Mouse (Mus musculus) thymus, adult 2 months (tissue): ENCODE measurements around the gene Gm49380. TPM values are rescaled to one million over a fixed set of nuclear protein-coding genes. Genes with fewer than 3 reads are reported as not detected.

ENCODE experiments used
- DNase-seq: peaks from one replicate; pipeline ENCODE4 v3.0.0; 2021
- H3K27ac ChIP-seq: fragments of 200-500 bp; 2 replicates; pipeline ENCODE4 v1.5.1; 2012; ENCODE audit warnings: low read length, control low read depth; ENCODE audit not compliant: control insufficient read depth, insufficient read depth
- H3K27me3 ChIP-seq: fragments of 200-500 bp; 2 replicates; pipeline ENCODE4 v1.6.1; 2012; ENCODE audit warnings: mild to moderate bottlenecking, low read length, moderate library complexity, mixed read lengths; ENCODE audit not compliant: control insufficient read depth, insufficient read depth
- H3K36me3 ChIP-seq: fragments of 200-500 bp; 2 replicates; pipeline ENCODE4 v1.6.1; 2012; ENCODE audit warnings: mild to moderate bottlenecking, low read length, moderate library complexity; ENCODE audit not compliant: control insufficient read depth, insufficient read depth
- H3K4me1 ChIP-seq: fragments of 200-500 bp; replicated peaks from 2 replicates; pipeline ENCODE4 v1.6.1; 2012; ENCODE audit warnings: low read length; ENCODE audit not compliant: control insufficient read depth, insufficient read depth
- H3K4me3 ChIP-seq: fragments of 200-500 bp; 2 replicates; pipeline ENCODE4 v1.5.1; 2012; ENCODE audit warnings: mild to moderate bottlenecking, low read length, control low read depth, moderate library complexity; ENCODE audit not compliant: control insufficient read depth, insufficient read depth
- CTCF ChIP-seq: fragments of 200-500 bp; IDR thresholded peaks from 2 replicates; pipeline ENCODE4 v1.5.1; 2012; ENCODE audit warnings: mild to moderate bottlenecking, control low read depth, low read length, moderate library complexity, borderline replicate concordance; ENCODE audit not compliant: control insufficient read depth, poor library complexity, insufficient read depth; ENCODE audit errors: extremely low read depth
- POLR2A ChIP-seq: fragments of 200-500 bp; IDR thresholded peaks from 2 replicates; pipeline ENCODE4 v1.6.1; 2012; ENCODE audit warnings: mild to moderate bottlenecking, low read length, control low read depth, moderate library complexity; ENCODE audit not compliant: control insufficient read depth, poor library complexity, insufficient read depth; ENCODE audit errors: extremely low read depth
- WGBS: fragments of 180-500 bp; shearing (Covaris S2); methylation state at CpG from one replicate; pipeline ENCODE4 v1.1.7; 2018; 5-methylcytosine and 5-hydroxymethylcytosine counted together
- polyA plus RNA-seq: library from polyadenylated mRNA; depleted of rRNA; stranded (reverse); fragments of >200 nt; gene quantifications from 2 replicates; pipeline ENCODE4 v1.2.3, GENCODE M21; 2012

Gm49380 gene
- polyA plus RNA-seq, 1 experiment: not detected

DNA sequence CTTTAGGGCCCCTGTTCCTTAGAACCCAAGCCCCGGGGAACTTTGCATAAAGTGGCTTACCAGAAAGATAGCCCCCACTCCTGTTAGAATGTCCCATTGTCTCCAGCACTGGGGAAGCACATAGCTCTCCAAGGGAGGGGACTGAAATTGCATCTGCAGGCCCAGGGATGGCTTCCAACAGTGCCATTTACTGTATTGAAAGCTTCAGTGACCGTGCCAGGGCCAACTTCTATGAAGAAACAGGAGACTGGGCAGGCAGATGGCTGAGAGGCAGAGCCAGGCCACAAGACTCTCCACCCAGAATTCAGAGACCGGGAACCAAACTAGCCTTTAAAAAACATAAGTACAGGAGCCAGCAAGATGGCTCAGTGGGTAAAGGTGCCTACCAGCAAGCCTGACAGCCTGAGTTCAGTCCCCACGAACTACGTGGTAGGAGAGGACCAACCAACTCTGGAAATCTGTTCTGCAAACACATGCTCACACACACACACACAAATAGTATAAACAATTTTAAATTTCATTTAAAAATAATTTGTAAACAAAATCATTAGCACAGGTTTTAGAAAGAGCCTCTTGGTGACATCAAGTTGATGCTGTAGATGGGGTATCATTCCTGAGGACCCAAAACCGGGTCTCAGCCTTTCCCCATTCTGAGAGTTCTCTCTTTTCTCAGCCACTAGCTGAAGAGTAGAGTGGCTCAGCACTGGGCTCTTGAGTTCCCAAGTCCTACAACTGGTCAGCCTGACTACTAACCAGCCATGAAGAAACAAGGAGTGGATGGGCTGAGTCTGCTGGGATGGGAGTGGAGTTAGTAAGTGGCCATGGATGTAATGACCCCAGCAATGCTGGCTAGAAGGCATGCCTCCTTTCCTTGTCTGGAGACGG lies 71.5 kb downstream of the Gm49380 start:
- peak overlapping the region; percentile 83 for H3K27ac ChIP-seq
- TF ChIP-seq POLR2A (no peak), CTCF (no peak)
- 81% methylated on average over 7 of the region's 7 CpGs for WGBS
- H3K27me3 ChIP-seq: no peaks in the 10 kb centered on the region
- H3K4me3 ChIP-seq: peak overlapping the region; percentile 9; the same call in 1 of the 2 replicates
- peaks cover 20% of the 10 kb centered on the region for H3K36me3 ChIP-seq
- peaks cover 27% of the 10 kb centered on the region for H3K4me1 ChIP-seq
- no peak for DNase-seq

DNA sequence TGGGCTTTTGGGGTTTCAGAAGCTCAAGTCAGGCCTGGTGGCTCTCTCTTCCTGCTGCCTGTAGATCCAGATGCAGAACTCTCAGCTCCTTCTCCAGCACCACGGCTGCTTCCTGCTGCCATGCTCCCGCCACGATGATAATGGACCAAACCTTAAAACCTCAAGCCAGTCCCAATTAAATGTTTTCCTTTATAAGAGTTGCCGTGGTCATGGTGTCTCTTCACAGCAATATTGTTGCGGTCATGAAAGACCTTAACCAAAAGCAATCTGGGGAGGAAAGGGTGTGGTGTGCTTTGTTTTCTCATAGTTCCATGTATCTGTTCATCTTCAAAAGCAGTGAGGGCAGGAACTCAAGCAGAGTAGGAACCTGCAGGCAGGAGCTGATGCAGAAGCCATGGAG lies 76.2 kb downstream of the Gm49380 start:
- no peak for DNase-seq
- Histone ChIP-seq H3K4me1 (peaks cover 50% of the 10 kb centered on the region), H3K36me3 (no peaks in the 10 kb centered on the region), H3K27me3 (no peaks in the 10 kb centered on the region), H3K4me3 (no peak overlapping the region), H3K27ac (no peak overlapping the region)
- no peak for TF ChIP-seq POLR2A
- no peak for TF ChIP-seq CTCF
- WGBS: 79% methylated on average over 5 of the region's 5 CpGs

DNA sequence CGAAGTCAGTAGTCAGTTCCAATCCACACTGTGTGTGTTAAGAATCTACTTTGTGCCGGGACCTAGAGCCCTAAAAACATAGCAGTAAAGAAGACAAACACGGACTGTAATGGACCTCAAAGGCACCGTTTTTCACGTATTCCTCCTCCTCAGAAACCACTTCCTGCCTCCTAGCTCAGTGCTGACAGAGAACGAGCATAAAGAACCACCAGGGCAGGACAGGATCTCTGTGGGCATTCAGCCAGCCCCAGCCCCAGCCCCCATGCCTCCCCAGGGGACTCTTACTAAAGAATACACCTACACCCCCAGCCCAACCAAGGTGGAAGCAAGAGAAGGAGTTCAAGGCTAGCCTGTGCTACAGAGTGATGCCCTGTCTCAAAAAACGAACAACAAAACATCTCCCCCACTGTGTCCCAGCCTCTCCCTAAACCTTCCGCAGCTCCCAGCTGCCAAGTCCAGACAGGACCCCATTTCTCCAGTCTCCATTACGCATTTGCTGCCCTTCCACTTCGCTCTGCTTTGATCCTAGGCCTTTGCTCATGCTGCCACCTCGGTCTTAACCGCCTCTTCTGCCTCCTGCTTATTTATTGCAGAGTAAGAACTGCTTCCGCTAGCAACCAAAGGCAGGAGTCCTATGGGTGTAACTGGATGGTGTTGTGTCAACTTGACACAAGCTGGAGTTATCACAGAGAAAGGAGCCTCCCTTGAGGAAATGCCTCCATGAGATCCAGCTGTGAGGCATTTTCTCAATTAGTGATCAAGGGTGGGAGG lies 79.2 kb downstream of the Gm49380 start:
- peak overlapping the region; percentile 19 for H3K4me3 ChIP-seq
- TF ChIP-seq POLR2A (no peak), CTCF (no peak)
- WGBS: 25% methylated on average over 13 of the region's 13 CpGs
- H3K36me3 ChIP-seq: no peaks in the 10 kb centered on the region
- peak; percentile 69 for DNase-seq
- H3K27ac ChIP-seq: peak overlapping the region; percentile 94
- no peaks in the 10 kb centered on the region for H3K27me3 ChIP-seq
- H3K4me1 ChIP-seq: peaks cover 59% of the 10 kb centered on the region

DNA sequence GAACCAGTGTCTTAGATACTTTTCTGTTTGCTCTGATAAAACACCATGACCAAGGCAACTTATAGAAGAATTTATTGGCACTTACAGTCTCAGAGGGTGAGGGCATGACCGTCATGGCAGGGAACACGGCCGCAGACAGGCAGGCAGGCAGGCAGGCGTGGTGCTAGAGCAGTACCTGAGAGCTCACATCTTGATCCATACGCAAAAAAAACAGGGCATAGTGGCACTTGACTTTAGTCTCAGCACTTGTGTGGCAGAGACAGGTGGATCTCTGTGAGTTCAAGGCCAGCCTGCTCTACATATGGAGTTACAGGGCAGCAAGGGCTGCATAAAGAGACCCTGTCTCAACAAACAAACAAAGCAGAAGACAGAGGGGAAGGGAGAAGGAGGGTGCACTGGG lies 80.0 kb downstream of the Gm49380 start:
- peak overlapping the region; percentile 22 for H3K4me3 ChIP-seq
- H3K27me3 ChIP-seq: no peaks in the 10 kb centered on the region
- no peak for TF ChIP-seq CTCF
- TF ChIP-seq POLR2A: no peak
- WGBS: 97% methylated on average over 5 of the region's 5 CpGs
- DNase-seq: peak; percentile 22
- H3K27ac ChIP-seq: peak overlapping the region; percentile 94
- H3K4me1 ChIP-seq: peaks cover 63% of the 10 kb centered on the region
- no peaks in the 10 kb centered on the region for H3K36me3 ChIP-seq

DNA sequence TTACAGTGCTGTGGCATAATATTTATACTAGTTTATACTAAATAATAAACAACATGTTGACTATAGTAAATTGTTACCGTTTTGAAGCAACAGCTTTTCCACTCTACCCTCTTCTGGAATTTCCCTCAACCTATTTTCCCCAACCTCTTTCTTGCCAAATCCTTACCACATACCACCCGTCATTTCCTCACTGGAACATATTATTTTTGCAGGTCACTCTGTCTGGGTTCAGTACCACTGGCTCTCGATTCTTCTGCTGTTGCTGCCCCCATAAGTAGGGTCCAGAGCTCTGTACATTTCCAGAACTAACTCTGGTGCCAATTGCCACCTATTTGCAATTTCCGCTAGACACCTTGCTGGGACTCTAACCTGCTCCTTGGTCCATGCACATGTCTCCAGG lies 81.4 kb downstream of the Gm49380 start:
- no peaks in the 10 kb centered on the region for H3K27me3 ChIP-seq
- no peaks in the 10 kb centered on the region for H3K36me3 ChIP-seq
- no peak for DNase-seq
- WGBS: 66% methylated on average over 4 of the region's 4 CpGs
- peak overlapping the region; percentile 55 for H3K27ac ChIP-seq
- 0 out of 2 replicates have a peak overlapping the region, but pooled peaks have one; percentile 1 for H3K4me3 ChIP-seq
- TF ChIP-seq POLR2A (no peak), CTCF (no peak)
- peaks cover 73% of the 10 kb centered on the region for H3K4me1 ChIP-seq

DNA sequence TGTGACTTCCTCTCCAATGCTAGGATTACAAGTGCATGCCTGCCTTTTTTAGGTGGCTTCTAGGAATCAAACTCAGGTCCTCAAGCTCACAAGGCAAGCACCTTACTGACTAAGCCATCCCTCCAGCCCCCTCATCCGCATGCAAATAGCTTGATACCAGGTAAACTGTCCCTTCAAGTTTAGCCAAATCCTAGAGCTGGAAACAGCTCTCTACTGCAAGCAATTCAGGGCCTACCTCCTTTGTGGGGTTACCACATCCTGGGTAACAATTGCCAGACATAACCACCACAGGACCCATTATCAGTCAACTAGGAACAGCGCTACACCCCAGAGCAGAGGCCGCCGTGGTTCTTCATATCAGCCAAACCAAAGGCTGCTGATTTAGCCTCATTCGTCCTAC lies 82.2 kb downstream of the Gm49380 start:
- peaks cover 74% of the 10 kb centered on the region for H3K4me1 ChIP-seq
- H3K36me3 ChIP-seq: no peaks in the 10 kb centered on the region
- WGBS: 10% methylated on average over 5 of the region's 5 CpGs
- peak; percentile 63 for DNase-seq
- peak overlapping the region; percentile 23; the same call in 1 of the 2 replicates for H3K4me3 ChIP-seq
- H3K27me3 ChIP-seq: no peaks in the 10 kb centered on the region
- H3K27ac ChIP-seq: peak overlapping the region; percentile 96
- no peak for TF ChIP-seq CTCF
- TF ChIP-seq POLR2A: no peak
